Mouse (Mus musculus) G1E (cell line): ENCODE data around the gene Cmip.

Source experiments
- CTCF ChIP-seq: IDR thresholded peaks from 2 replicates; pipeline ENCODE4 v1.5.1; 2012; ENCODE audit warnings: low read depth, low read length, inconsistent platforms, mixed read lengths
- GATA1 ChIP-seq: IDR thresholded peaks from 2 replicates; pipeline ENCODE4 v1.6.1; 2012; ENCODE audit warnings: borderline replicate concordance, low read length, inconsistent platforms, mixed read lengths
- GATA2 ChIP-seq: IDR thresholded peaks from 2 replicates; pipeline ENCODE4 v1.6.1; 2012; ENCODE audit warnings: low read depth, low read length, inconsistent platforms, borderline replicate concordance

- TF ChIP-seq CTCF (no peak), GATA1 (no peak), GATA2 (no peak)
Observed at GRCm38 (mm10) chr8:117367441-117367840, 110.6 kb downstream of the Cmip start.
